Mouse (Mus musculus): ENCODE results near the gene Elmo1. TPM values are rescaled to one million over a fixed set of nuclear protein-coding genes. Genes with fewer than 3 reads are reported as not detected.
A peak's percentile ranks its signal among the peaks of the same experiment; 100 is the strongest.

Gene Elmo1
- total and polyA plus RNA-seq, 2 experiments: 1.2 to 6.7 TPM

DNA sequence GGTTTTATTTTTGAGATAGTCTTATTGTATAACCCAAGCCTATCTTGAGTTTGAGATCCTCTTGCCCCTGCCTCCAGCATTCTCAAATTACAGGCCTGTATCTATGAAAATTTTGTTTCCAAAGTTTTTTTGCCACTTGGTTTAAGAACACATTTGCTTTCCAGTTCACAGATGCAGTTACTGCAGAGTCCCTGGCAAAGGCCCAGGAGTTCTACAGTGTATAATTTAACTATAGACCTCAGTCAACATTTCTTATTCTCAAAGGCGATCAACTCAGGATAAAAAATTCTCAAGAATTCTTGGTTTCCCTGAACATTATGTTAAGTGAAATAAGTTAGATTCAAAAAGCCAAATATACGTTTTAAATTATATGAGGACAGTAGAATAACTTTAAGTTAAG lies 115.3 kb downstream of the Elmo1 start:
- H3K36me3 ChIP-seq (ENCODE audit: control insufficient read depth, insufficient read depth, low read length): no peaks in the 10 kb centered on the region
- no peaks in the 10 kb centered on the region for H3K27me3 ChIP-seq (ENCODE audit: control insufficient read depth, insufficient read depth, low read length)
- 86% methylated on average over 2 of the region's 2 CpGs for WGBS
- DNase-seq (ENCODE audit: extremely low read depth, low read depth, low spot score): no peak
- H3K4me1 ChIP-seq (ENCODE audit: control insufficient read depth, insufficient read depth, low read length): no peaks in the 10 kb centered on the region
- no peaks in the 10 kb centered on the region for H3K79me2 ChIP-seq (ENCODE audit: control insufficient read depth, insufficient read depth, low read length)
- H3K27ac ChIP-seq (replicated peaks; ENCODE audit: insufficient read depth, low read depth, low read length): no peak overlapping the region
- H3K9ac ChIP-seq (ENCODE audit: low read depth, low read length): no peak overlapping the region
- H3K4me3 ChIP-seq (ENCODE audit: insufficient read depth, low read depth, low read length): no peak overlapping the region
- no peak for TF ChIP-seq CTCF (IDR thresholded peaks at IDR 0.05; ENCODE audit: low read depth, low read length)
- TF ChIP-seq POLR2A (IDR thresholded peaks at IDR 0.05; ENCODE audit: extremely low read depth, insufficient read depth, low read length): no peak

DNA sequence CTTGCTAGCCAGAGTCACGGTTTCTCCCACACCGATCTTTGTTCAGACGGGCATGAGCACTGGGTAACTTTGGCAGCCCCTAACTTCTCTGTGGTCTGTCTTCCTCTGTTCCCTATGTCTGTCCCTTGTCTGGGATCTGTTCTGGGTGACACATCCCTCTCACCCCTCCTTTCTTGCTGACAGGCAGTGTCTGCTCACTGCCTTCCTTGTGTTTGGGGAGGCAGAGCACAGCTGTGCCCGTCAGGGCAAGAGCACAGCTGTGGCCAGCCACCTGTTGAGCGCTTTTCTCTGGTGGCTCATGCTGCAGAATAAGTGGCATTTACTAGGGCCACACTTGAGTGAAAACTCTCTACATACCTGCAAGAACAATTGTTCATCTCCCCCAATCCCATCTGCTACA lies 116.7 kb downstream of the Elmo1 start:
- Histone ChIP-seq H3K79me2 (ENCODE audit: control insufficient read depth, insufficient read depth, low read length) (no peaks in the 10 kb centered on the region), H3K36me3 (ENCODE audit: control insufficient read depth, insufficient read depth, low read length) (no peaks in the 10 kb centered on the region), H3K4me1 (ENCODE audit: control insufficient read depth, insufficient read depth, low read length) (no peaks in the 10 kb centered on the region), H3K4me3 (ENCODE audit: insufficient read depth, low read depth, low read length) (no peak overlapping the region), H3K27ac (replicated peaks; ENCODE audit: insufficient read depth, low read depth, low read length) (no peak overlapping the region), H3K9ac (ENCODE audit: low read depth, low read length) (no peak overlapping the region), H3K27me3 (ENCODE audit: control insufficient read depth, insufficient read depth, low read length) (no peaks in the 10 kb centered on the region)
- DNase-seq (ENCODE audit: extremely low read depth, low read depth, low spot score): no peak
- no peak for TF ChIP-seq CTCF (IDR thresholded peaks at IDR 0.05; ENCODE audit: low read depth, low read length)
- no peak for TF ChIP-seq POLR2A (IDR thresholded peaks at IDR 0.05; ENCODE audit: extremely low read depth, insufficient read depth, low read length)
- WGBS: 88% methylated on average over 5 of the region's 5 CpGs

DNA sequence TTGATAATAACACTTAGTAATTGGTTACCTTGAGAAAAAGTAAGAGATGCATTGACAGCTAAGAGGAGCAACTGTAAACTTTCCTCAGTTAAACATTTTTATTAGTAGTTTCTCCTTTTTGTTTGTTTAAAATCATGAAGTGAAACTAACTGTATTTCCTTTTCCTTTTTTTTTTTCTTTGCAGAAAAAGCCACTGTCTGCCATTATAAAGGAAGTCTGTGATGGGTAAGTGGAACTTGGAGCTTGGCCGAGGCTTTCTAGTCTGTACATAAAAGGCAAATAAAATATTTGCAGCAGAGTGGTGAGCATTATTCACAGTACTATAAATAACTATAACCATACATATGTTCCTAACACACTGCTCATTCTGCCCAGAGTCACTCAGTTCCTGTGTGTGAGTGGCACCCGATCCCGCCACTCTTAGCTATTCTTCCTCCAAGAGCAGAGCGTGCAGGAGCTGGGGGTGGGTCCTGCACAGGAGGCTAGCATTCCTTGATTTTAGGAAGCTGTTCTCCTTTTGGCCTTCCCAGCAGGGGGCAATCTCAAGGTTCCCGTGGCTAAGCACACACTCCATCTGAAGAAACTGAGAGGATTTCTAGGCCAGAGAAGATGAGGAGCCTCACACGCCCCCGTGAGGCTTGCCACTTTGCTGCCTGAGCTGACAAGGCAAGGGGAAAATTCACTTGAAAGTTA lies 117.7 kb downstream of the Elmo1 start:
- no peak overlapping the region for H3K27ac ChIP-seq (replicated peaks; ENCODE audit: insufficient read depth, low read depth, low read length)
- TF ChIP-seq CTCF (IDR thresholded peaks at IDR 0.05; ENCODE audit: low read depth, low read length) (no peak), POLR2A (IDR thresholded peaks at IDR 0.05; ENCODE audit: extremely low read depth, insufficient read depth, low read length) (no peak)
- H3K36me3 ChIP-seq (ENCODE audit: control insufficient read depth, insufficient read depth, low read length): no peaks in the 10 kb centered on the region
- H3K4me3 ChIP-seq (ENCODE audit: insufficient read depth, low read depth, low read length): no peak overlapping the region
- H3K4me1 ChIP-seq (ENCODE audit: control insufficient read depth, insufficient read depth, low read length): no peaks in the 10 kb centered on the region
- no peaks in the 10 kb centered on the region for H3K27me3 ChIP-seq (ENCODE audit: control insufficient read depth, insufficient read depth, low read length)
- no peak overlapping the region for H3K9ac ChIP-seq (ENCODE audit: low read depth, low read length)
- H3K79me2 ChIP-seq (ENCODE audit: control insufficient read depth, insufficient read depth, low read length): no peaks in the 10 kb centered on the region
- WGBS: 85% methylated on average over 7 of the region's 7 CpGs
- peak; percentile 34 for DNase-seq (ENCODE audit: extremely low read depth, low read depth, low spot score)

DNA sequence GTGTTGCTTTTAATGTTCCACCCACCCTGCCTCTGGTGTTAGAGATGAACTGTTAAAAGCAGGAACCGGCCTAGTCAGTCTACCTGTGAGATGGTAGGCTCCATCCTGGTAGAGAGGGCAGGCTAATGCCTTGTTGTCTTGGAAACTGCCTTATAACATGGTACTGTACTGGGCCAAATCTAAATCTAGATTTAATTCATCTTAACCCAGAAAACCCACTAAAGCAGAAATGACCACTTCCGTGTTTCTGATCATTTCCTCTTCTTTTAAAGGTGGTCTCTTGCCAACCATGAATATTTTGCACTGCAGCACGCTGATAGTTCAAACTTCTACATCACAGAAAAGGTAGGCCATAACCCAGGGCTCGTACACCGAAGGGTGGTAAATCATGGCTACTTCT lies 118.5 kb downstream of the Elmo1 start:
- H3K4me3 ChIP-seq (ENCODE audit: insufficient read depth, low read depth, low read length): no peak overlapping the region
- 94% methylated on average over 5 of the region's 5 CpGs for WGBS
- H3K4me1 ChIP-seq (ENCODE audit: control insufficient read depth, insufficient read depth, low read length): no peaks in the 10 kb centered on the region
- no peak for TF ChIP-seq POLR2A (IDR thresholded peaks at IDR 0.05; ENCODE audit: extremely low read depth, insufficient read depth, low read length)
- no peak for TF ChIP-seq CTCF (IDR thresholded peaks at IDR 0.05; ENCODE audit: low read depth, low read length)
- no peaks in the 10 kb centered on the region for H3K36me3 ChIP-seq (ENCODE audit: control insufficient read depth, insufficient read depth, low read length)
- H3K79me2 ChIP-seq (ENCODE audit: control insufficient read depth, insufficient read depth, low read length): no peaks in the 10 kb centered on the region
- no peak for DNase-seq (ENCODE audit: extremely low read depth, low read depth, low spot score)
- no peak overlapping the region for H3K27ac ChIP-seq (replicated peaks; ENCODE audit: insufficient read depth, low read depth, low read length)
- no peaks in the 10 kb centered on the region for H3K27me3 ChIP-seq (ENCODE audit: control insufficient read depth, insufficient read depth, low read length)
- H3K9ac ChIP-seq (ENCODE audit: low read depth, low read length): no peak overlapping the region

DNA sequence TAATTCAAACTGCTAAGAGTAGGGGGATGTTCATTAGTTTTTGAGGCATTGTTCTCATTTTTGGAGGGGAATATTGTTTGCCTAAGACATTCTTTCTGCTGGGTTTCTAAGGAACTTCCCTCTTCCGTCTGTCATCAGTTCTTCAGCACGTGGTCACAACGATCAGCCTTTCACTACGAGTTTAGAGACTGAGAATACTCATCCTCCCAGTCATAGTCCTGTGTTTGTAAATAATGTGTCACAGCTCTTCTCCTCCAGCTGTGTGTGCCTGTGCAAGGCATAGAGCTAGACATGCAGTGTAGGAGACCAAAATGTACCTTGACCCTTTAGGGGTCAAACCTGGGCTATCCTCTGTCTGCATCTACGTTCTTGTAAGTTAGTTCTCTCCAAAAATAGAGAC lies 121.4 kb downstream of the Elmo1 start:
- 76% methylated on average over 5 of the region's 5 CpGs for WGBS
- TF ChIP-seq POLR2A (IDR thresholded peaks at IDR 0.05; ENCODE audit: extremely low read depth, insufficient read depth, low read length) (no peak), CTCF (IDR thresholded peaks at IDR 0.05; ENCODE audit: low read depth, low read length) (no peak)
- H3K4me1 ChIP-seq (ENCODE audit: control insufficient read depth, insufficient read depth, low read length): no peaks in the 10 kb centered on the region
- H3K9ac ChIP-seq (ENCODE audit: low read depth, low read length): no peak overlapping the region
- H3K36me3 ChIP-seq (ENCODE audit: control insufficient read depth, insufficient read depth, low read length): no peaks in the 10 kb centered on the region
- no peaks in the 10 kb centered on the region for H3K79me2 ChIP-seq (ENCODE audit: control insufficient read depth, insufficient read depth, low read length)
- H3K27ac ChIP-seq (replicated peaks; ENCODE audit: insufficient read depth, low read depth, low read length): no peak overlapping the region
- H3K27me3 ChIP-seq (ENCODE audit: control insufficient read depth, insufficient read depth, low read length): no peaks in the 10 kb centered on the region
- no peak overlapping the region for H3K4me3 ChIP-seq (ENCODE audit: insufficient read depth, low read depth, low read length)
- no peak for DNase-seq (ENCODE audit: extremely low read depth, low read depth, low spot score)

DNA sequence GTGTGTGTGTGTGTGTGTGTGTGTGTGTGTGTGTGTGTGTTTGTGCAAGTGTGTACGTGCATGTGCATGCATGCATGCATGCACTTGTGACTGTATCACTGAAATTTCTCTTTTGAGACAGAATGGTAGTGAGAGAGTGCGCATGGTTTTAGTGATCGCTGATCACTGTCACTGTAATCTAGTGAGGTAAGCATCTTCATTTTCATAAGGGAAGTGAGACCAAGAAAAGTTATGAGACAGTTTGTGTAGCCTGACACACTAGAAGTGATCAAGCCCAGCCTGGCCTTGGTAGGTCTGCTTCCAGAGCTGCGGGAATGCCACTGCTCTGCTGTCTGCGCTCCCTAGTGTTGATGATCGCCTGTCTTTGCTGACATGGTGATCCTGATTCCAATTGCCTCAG lies 122.3 kb downstream of the Elmo1 start:
- TF ChIP-seq CTCF (IDR thresholded peaks at IDR 0.05; ENCODE audit: low read depth, low read length): no peak
- TF ChIP-seq POLR2A (IDR thresholded peaks at IDR 0.05; ENCODE audit: extremely low read depth, insufficient read depth, low read length): no peak
- no peak overlapping the region for H3K9ac ChIP-seq (ENCODE audit: low read depth, low read length)
- WGBS: 91% methylated on average over 6 of the region's 6 CpGs
- no peaks in the 10 kb centered on the region for H3K36me3 ChIP-seq (ENCODE audit: control insufficient read depth, insufficient read depth, low read length)
- H3K4me1 ChIP-seq (ENCODE audit: control insufficient read depth, insufficient read depth, low read length): no peaks in the 10 kb centered on the region
- H3K27me3 ChIP-seq (ENCODE audit: control insufficient read depth, insufficient read depth, low read length): no peaks in the 10 kb centered on the region
- no peak overlapping the region for H3K27ac ChIP-seq (replicated peaks; ENCODE audit: insufficient read depth, low read depth, low read length)
- no peak for DNase-seq (ENCODE audit: extremely low read depth, low read depth, low spot score)
- H3K4me3 ChIP-seq (ENCODE audit: insufficient read depth, low read depth, low read length): no peak overlapping the region
- no peaks in the 10 kb centered on the region for H3K79me2 ChIP-seq (ENCODE audit: control insufficient read depth, insufficient read depth, low read length)

Measured in liver, adult 2 months (tissue).